Mouse (Mus musculus) thymus, adult 2 months (tissue): ENCODE data around the gene Syt8.

Source experiments
- CTCF ChIP-seq: fragments of 200-500 bp; IDR thresholded peaks from 2 replicates; pipeline ENCODE4 v1.5.1; 2012; ENCODE audit warnings: mild to moderate bottlenecking, control low read depth, low read length, moderate library complexity, borderline replicate concordance; ENCODE audit not compliant: control insufficient read depth, poor library complexity, insufficient read depth; ENCODE audit errors: extremely low read depth
- POLR2A ChIP-seq: fragments of 200-500 bp; IDR thresholded peaks from 2 replicates; pipeline ENCODE4 v1.6.1; 2012; ENCODE audit warnings: mild to moderate bottlenecking, low read length, control low read depth, moderate library complexity; ENCODE audit not compliant: control insufficient read depth, poor library complexity, insufficient read depth; ENCODE audit errors: extremely low read depth

GRCm38 (mm10) chr7:142445324-142445723 lies 10.7 kb downstream of the Syt8 start:
- no peak for TF ChIP-seq CTCF
- no peak for TF ChIP-seq POLR2A
